20 mouse cellular contexts compared by ENCODE assay signal in genomic region chr12:82972661-82973060, GRCm38 (mm10).
A peak's percentile ranks its signal among the peaks of the same experiment; 100 is the strongest.
DNase-seq lines count a peak whose midpoint lies in the region; TF ChIP-seq lines count a peak whose summit lies in the region.
"Had no signal": no experiment of that assay in that cellular context is flagged by ENCODE, and none has a peak within 500 bp of the region (broad histone marks: within the 10 kb centered on the region; RNA-seq: fewer than 3 reads in every experiment).

No protein-coding gene starts in this region.

- intact Hi-C loops in heart, postnatal 10 days (cut with DNase I): no loop called here

- peak; percentile 65 for DNase-seq in heart, adult 11 months
- no peak for DNase-seq in heart, postnatal 10 days
- DNase-seq in heart, embryonic 10.5 days (ENCODE audit: low spot score): peak; percentile 57
- no peak for DNase-seq in heart, adult 9 months (ENCODE audit: low spot score in 2 of 2)
- DNase-seq in ES-E14 (ENCODE audit: low read depth, low spot score): no peak
- DNase-seq in thymus, postnatal 10 days (ENCODE audit: low spot score in 2 of 2): no peak
- DNase-seq: adrenal gland, adult 2 months; adrenal gland, adult 8-10 months; adrenal gland, postnatal 10 days; adrenal gland, postnatal 14 days; adrenal gland, postnatal 25 days; adrenal gland, postnatal 36 days; B cell, adult 2 months; cerebellum, adult 11 months; cerebellum, adult 11-12 months; cerebellum, adult 18-20 months; cerebellum, adult 2 months had no signal

- no peaks in the 10 kb centered on the region for H3K9me3 ChIP-seq in heart, embryonic 10.5 days
- no peaks in the 10 kb centered on the region for H3K9me3 ChIP-seq in ES-E14 (ENCODE audit: control insufficient read depth, insufficient read depth, low read depth, low read length)
- H3K9me3 ChIP-seq: G1E had no signal

- 0 out of 2 replicates have a peak, but pooled peaks cover 4% of the 10 kb centered on the region for H3K4me1 ChIP-seq in heart, embryonic 10.5 days
- no peaks in the 10 kb centered on the region for H3K4me1 ChIP-seq in ES-E14 (ENCODE audit: control insufficient read depth in 2 of 2, insufficient read depth in 2 of 2, low read length in 2 of 2, poor library complexity in 1 of 2)

- H3K36me3 ChIP-seq in heart, embryonic 10.5 days: no peaks in the 10 kb centered on the region
- no peaks in the 10 kb centered on the region for H3K36me3 ChIP-seq in ES-E14 (ENCODE audit: control insufficient read depth, insufficient read depth, low read length, poor library complexity, severe bottlenecking)
- H3K36me3 ChIP-seq: G1E had no signal

- no peak overlapping the region for H3K9ac ChIP-seq in ES-E14 (ENCODE audit: insufficient read depth, low read depth, low read length, poor library complexity, severe bottlenecking)

- H3K27ac ChIP-seq in heart, embryonic 10.5 days: no peak overlapping the region
- H3K27ac ChIP-seq in ES-E14 (ENCODE audit: insufficient read depth, low read depth, low read length, poor library complexity, severe bottlenecking): 0 out of 2 replicates have a peak overlapping the region, but pooled peaks have one; percentile 0

- no peak overlapping the region for H3K4me3 ChIP-seq in heart, embryonic 10.5 days
- no peak overlapping the region for H3K4me3 ChIP-seq in ES-E14 (ENCODE audit: insufficient read depth in 1 of 2, low read depth in 1 of 2, low read length in 2 of 2, poor library complexity in 1 of 2, severe bottlenecking in 1 of 2)

- H3K27me3 ChIP-seq in heart, embryonic 10.5 days (ENCODE audit: insufficient read depth, poor library complexity, severe bottlenecking): no peaks in the 10 kb centered on the region
- H3K27me3 ChIP-seq: CH12.LX, Patski had no signal

- in situ Hi-C loops in ES-E14 (cut with MboI; ENCODE audit: low sequenced_read_pairs in 2 of 2, unreplicated experiment in 2 of 2): no loop called here

TF ChIP-seq in ES-E14, 5 proteins besides CTCF, POLR2A, EP300 and RAD21:
- TF ChIP-seq ZNF384 (IDR thresholded peaks at IDR 0.05; ENCODE audit: low read depth, low read length): no peak
- no peak for TF ChIP-seq MAFK (IDR thresholded peaks at IDR 0.05; ENCODE audit: insufficient read depth, low read depth, low read length)
- TF ChIP-seq HCFC1 (IDR thresholded peaks at IDR 0.05; ENCODE audit: borderline replicate concordance, insufficient read depth, low read length): no peak

Comparison
In these comparisons a context has a peak if more than half of its experiments do, and no peak if none do; other contexts are left out.
1. DNase-seq: peak in heart, adult 11 months (single experiment) and heart, embryonic 10.5 days (single experiment); none in heart, postnatal 10 days (0 of 2), heart, adult 9 months (0 of 2), ES-E14 (single experiment) and thymus, postnatal 10 days (0 of 2).